Mouse (Mus musculus) lung, embryonic 14.5 days (tissue): ENCODE measurements at regions not wholly inside any gene's neighbourhood (a gene's known extent, or its start where the extent isn't known, plus 50 kb on each side); places are given as distances from the start of the nearest gene placed in this dataset.

Experiments
- ATAC-seq: fragments of 200-750 bp; cut with Nextera tagmentation; 2 replicates; pipeline ENCODE4 v1.8.0; 2017; ENCODE audit warnings: mild to moderate bottlenecking, moderate TSS enrichment, moderate library complexity; ENCODE audit not compliant: insufficient read depth
- DNase-seq: peaks from one replicate; pipeline ENCODE4 v3.0.0-alpha.2; 2015
- H3K27ac ChIP-seq: fragments of 300-500 bp; sonication (generic); 2 replicates; pipeline ENCODE4 v1.5.1; 2014; ENCODE audit warnings: low read depth, mild to moderate bottlenecking, moderate library complexity
- H3K27me3 ChIP-seq: fragments of 300-500 bp; sonication (generic); 2 replicates; pipeline ENCODE4 v1.6.1; 2014; ENCODE audit warnings: low read length, control low read depth; ENCODE audit not compliant: insufficient read depth
- H3K36me3 ChIP-seq: fragments of 300-500 bp; sonication (generic); 2 replicates; pipeline ENCODE4 v1.6.1; 2014; ENCODE audit warnings: control low read depth; ENCODE audit not compliant: insufficient read depth
- H3K4me1 ChIP-seq: fragments of 300-500 bp; sonication (generic); 2 replicates; pipeline ENCODE4 v1.6.1; 2014; ENCODE audit warnings: antibody characterized with exemption, control low read depth; ENCODE audit not compliant: insufficient read depth
- H3K4me2 ChIP-seq: fragments of 300-500 bp; sonication (generic); 2 replicates; pipeline ENCODE4 v1.6.1; 2014; ENCODE audit warnings: mild to moderate bottlenecking
- H3K4me3 ChIP-seq: fragments of 300-500 bp; sonication (generic); 2 replicates; pipeline ENCODE4 v1.5.1; 2014; ENCODE audit warnings: low read depth, low read length
- H3K9ac ChIP-seq: fragments of 300-500 bp; sonication (generic); 2 replicates; pipeline ENCODE4 v1.6.1; 2014
- H3K9me3 ChIP-seq: fragments of 300-500 bp; sonication (generic); 2 replicates; pipeline ENCODE4 v1.6.1; 2016; ENCODE audit warnings: low read depth, low read length, control low read depth
- CTCF ChIP-seq: IDR thresholded peaks from 2 replicates; pipeline ENCODE4 v1.5.1; 2016; ENCODE audit warnings: antibody characterized with exemption, low read depth
- WGBS: fragments of 180-500 bp; shearing (Covaris S2); extraction: QIAGEN DNeasy Blood & Tissue Kit; methylation state at CpG from one replicate; pipeline ENCODE4 v1.1.7; 2014; 5-methylcytosine and 5-hydroxymethylcytosine counted together

- WGBS, result 33% methylated on average over 2 of the region's 2 CpGs
- H3K4me1 ChIP-seq, result no peaks in the 10 kb centered on the region
- no peak overlapping the region for H3K4me3 ChIP-seq
- no peak overlapping the region for H3K9ac ChIP-seq
- H3K36me3 ChIP-seq, result no peaks in the 10 kb centered on the region
- no peaks in the 10 kb centered on the region for H3K9me3 ChIP-seq
- ATAC-seq (no peak), DNase-seq (peak; percentile 57)
- no peak overlapping the region for H3K27ac ChIP-seq
- H3K27me3 ChIP-seq, result no peaks in the 10 kb centered on the region
- TF ChIP-seq CTCF, result no peak
- no peak overlapping the region for H3K4me2 ChIP-seq
Measured at GRCm38 (mm10) chr12:94399991-94400390, 1292.0 kb upstream of the Flrt2 start.

DNA sequence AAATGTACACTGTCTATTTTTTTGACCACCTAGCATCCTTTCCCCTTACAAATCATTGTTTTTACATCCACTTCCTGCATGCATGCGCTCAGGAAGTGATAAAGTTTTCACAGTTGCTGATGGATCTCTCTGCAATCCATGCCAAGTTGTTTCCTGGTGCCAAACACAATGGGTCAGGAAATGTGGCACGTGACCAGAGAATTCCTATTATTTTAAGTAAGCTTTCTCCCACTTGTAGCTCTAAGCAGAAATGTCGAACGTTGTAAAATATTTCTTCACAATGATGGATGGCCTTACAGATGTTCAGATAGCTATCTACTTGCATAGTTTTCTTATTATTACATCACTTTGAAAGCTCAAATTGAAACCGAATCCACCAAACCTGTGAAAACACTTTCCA lies 1271.1 kb upstream of the Flrt2 start:
- WGBS, result 42% methylated on average over 5 of the region's 5 CpGs
- H3K27me3 ChIP-seq, result no peaks in the 10 kb centered on the region
- H3K9ac ChIP-seq, result no peak overlapping the region
- H3K4me2 ChIP-seq, result no peak overlapping the region
- no peaks in the 10 kb centered on the region for H3K36me3 ChIP-seq
- H3K4me3 ChIP-seq, result no peak overlapping the region
- peak; percentile 75 for DNase-seq
- no peak for TF ChIP-seq CTCF
- no peak overlapping the region for H3K27ac ChIP-seq
- peak; percentile 44; the same call in 1 of the 2 replicates for ATAC-seq
- no peaks in the 10 kb centered on the region for H3K9me3 ChIP-seq
- H3K4me1 ChIP-seq, result no peaks in the 10 kb centered on the region

DNA sequence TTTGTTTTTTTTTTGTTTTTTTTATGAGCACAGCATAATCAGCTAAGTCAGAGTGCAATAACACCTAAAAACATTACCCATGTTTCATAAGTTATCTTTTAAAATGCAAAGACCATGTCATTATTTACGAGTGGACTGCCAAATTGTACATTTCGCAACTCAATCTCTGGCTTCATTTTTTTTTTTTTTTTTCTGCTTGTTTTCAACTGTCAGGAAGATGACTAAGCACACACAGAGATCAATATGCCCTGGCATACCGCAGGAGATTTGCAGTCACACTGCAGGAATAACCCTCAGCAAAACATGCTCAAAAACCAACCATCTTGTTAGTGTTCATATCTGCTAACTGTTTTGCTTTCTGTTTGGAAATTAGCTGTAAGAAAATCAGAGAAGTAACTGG lies 1270.3 kb upstream of the Flrt2 start:
- no peak overlapping the region for H3K4me2 ChIP-seq
- H3K4me3 ChIP-seq, result no peak overlapping the region
- H3K9ac ChIP-seq, result no peak overlapping the region
- DNase-seq (no peak), ATAC-seq (no peak)
- WGBS, result 65% methylated on average over 3 of the region's 3 CpGs
- no peak overlapping the region for H3K27ac ChIP-seq
- no peaks in the 10 kb centered on the region for H3K27me3 ChIP-seq
- H3K4me1 ChIP-seq, result no peaks in the 10 kb centered on the region
- H3K9me3 ChIP-seq, result no peaks in the 10 kb centered on the region
- no peak for TF ChIP-seq CTCF
- H3K36me3 ChIP-seq, result no peaks in the 10 kb centered on the region

- Histone ChIP-seq H3K4me2 (no peak overlapping the region), H3K4me1 (no peaks in the 10 kb centered on the region), H3K27ac (no peak overlapping the region), H3K4me3 (no peak overlapping the region), H3K36me3 (no peaks in the 10 kb centered on the region), H3K9ac (no peak overlapping the region), H3K9me3 (no peaks in the 10 kb centered on the region), H3K27me3 (no peaks in the 10 kb centered on the region)
- TF ChIP-seq CTCF, result no peak
- ATAC-seq, result no peak
- WGBS, result 23% methylated on average over 3 of the region's 3 CpGs
- peak; percentile 53 for DNase-seq
Measured at GRCm38 (mm10) chr12:94424340-94424981, 1267.6 kb upstream of the Flrt2 start.

GRCm38 (mm10) chr12:94449517-94449916 lies 1242.5 kb upstream of the Flrt2 start:
- WGBS, result 97% methylated on average over 1 of the region's 1 CpGs
- no peak for TF ChIP-seq CTCF
- ATAC-seq (no peak), DNase-seq (no peak)
- H3K9me3 ChIP-seq, result no peaks in the 10 kb centered on the region
- H3K4me2 ChIP-seq, result no peak overlapping the region
- no peaks in the 10 kb centered on the region for H3K4me1 ChIP-seq
- H3K4me3 ChIP-seq, result no peak overlapping the region
- H3K27me3 ChIP-seq, result no peaks in the 10 kb centered on the region
- no peaks in the 10 kb centered on the region for H3K36me3 ChIP-seq
- H3K9ac ChIP-seq, result no peak overlapping the region
- no peak overlapping the region for H3K27ac ChIP-seq

- Histone ChIP-seq H3K4me3 (no peak overlapping the region), H3K27ac (no peak overlapping the region), H3K9ac (no peak overlapping the region), H3K9me3 (no peaks in the 10 kb centered on the region), H3K27me3 (no peaks in the 10 kb centered on the region), H3K4me2 (no peak overlapping the region), H3K36me3 (no peaks in the 10 kb centered on the region), H3K4me1 (no peaks in the 10 kb centered on the region)
- no peak for TF ChIP-seq CTCF
- no peak for DNase-seq
- ATAC-seq, result no peak
- 30% methylated on average over 2 of the region's 2 CpGs for WGBS
Measured at GRCm38 (mm10) chr12:94468027-94468426, 1224.0 kb upstream of the Flrt2 start.

GRCm38 (mm10) chr12:94468609-94469008 lies 1223.4 kb upstream of the Flrt2 start:
- WGBS, result 53% methylated on average over 3 of the region's 3 CpGs
- no peaks in the 10 kb centered on the region for H3K27me3 ChIP-seq
- H3K9me3 ChIP-seq, result no peaks in the 10 kb centered on the region
- no peak overlapping the region for H3K27ac ChIP-seq
- no peak overlapping the region for H3K9ac ChIP-seq
- DNase-seq (no peak), ATAC-seq (no peak)
- H3K4me3 ChIP-seq, result no peak overlapping the region
- H3K4me2 ChIP-seq, result no peak overlapping the region
- no peak for TF ChIP-seq CTCF
- no peaks in the 10 kb centered on the region for H3K36me3 ChIP-seq
- H3K4me1 ChIP-seq, result no peaks in the 10 kb centered on the region
